Mouse (Mus musculus): ENCODE measurements around the gene Emilin2. TPM values are rescaled to one million over a fixed set of nuclear protein-coding genes. Genes with fewer than 3 reads are reported as not detected.

Emilin2 gene
- polyA plus RNA-seq, 1 experiment, result not detected

DNA sequence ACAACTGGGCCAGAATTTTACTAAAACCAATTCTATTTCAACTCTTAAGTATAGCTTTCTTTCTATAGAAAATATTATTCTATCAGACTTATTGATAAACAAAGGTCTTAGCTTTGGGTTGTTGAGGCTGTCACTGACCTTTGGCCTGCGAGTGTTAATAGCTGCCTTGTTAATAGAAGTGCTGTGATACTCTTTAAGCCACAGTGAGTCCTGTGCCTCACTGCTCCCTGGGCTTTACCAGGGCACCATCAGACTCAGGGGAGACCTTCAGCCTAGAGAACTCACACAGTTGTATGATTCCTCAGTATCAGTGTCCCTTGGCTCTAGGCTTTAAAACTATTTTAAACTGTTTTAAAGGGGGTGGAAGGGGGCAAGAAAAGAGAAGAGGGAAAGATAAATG, 103.4 kb downstream of the Emilin2 start:
- no peak overlapping the region; the same call in 1 of the 2 replicates for H3K27ac ChIP-seq (ENCODE audit: insufficient read depth, low read depth, low read length)
- TF ChIP-seq POLR2A (IDR thresholded peaks at IDR 0.05; ENCODE audit: insufficient read depth, low read depth, low read length), result no peak
- TF ChIP-seq CTCF (IDR thresholded peaks at IDR 0.05; ENCODE audit: insufficient read depth, low read depth, low read length), result no peak
- 98% methylated on average over 1 of the region's 1 CpGs for WGBS
- no peak overlapping the region for H3K4me3 ChIP-seq (ENCODE audit: insufficient read depth, low read depth, low read length)
- peaks cover 12% of the 10 kb centered on the region for H3K4me1 ChIP-seq (ENCODE audit: control insufficient read depth, insufficient read depth, low read length)

DNA sequence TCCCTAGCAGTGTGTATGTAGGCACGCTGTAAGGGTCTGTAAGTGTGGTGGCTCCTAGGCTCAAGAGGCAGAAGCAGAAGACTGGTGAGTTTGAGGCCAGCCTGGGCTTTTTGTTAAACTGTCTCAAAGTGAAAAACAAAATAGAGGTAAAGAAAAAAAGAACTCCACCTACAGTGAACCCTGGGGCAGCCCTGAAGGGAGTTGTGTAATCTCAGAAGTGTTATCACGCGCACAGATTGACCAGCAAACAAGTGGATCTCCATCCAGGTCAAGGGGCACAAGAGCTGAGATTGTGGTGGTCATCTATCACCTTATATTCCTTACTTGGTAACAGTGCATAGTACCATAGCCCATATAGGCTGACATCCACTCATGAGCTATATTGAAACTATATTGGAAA, 104.5 kb downstream of the Emilin2 start:
- TF ChIP-seq CTCF (IDR thresholded peaks at IDR 0.05; ENCODE audit: insufficient read depth, low read depth, low read length) (no peak), POLR2A (IDR thresholded peaks at IDR 0.05; ENCODE audit: insufficient read depth, low read depth, low read length) (no peak)
- WGBS, result 98% methylated on average over 3 of the region's 3 CpGs
- H3K27ac ChIP-seq (ENCODE audit: insufficient read depth, low read depth, low read length), result no peak overlapping the region
- H3K4me3 ChIP-seq (ENCODE audit: insufficient read depth, low read depth, low read length), result no peak overlapping the region
- H3K4me1 ChIP-seq (ENCODE audit: control insufficient read depth, insufficient read depth, low read length), result peaks cover 11% of the 10 kb centered on the region

DNA sequence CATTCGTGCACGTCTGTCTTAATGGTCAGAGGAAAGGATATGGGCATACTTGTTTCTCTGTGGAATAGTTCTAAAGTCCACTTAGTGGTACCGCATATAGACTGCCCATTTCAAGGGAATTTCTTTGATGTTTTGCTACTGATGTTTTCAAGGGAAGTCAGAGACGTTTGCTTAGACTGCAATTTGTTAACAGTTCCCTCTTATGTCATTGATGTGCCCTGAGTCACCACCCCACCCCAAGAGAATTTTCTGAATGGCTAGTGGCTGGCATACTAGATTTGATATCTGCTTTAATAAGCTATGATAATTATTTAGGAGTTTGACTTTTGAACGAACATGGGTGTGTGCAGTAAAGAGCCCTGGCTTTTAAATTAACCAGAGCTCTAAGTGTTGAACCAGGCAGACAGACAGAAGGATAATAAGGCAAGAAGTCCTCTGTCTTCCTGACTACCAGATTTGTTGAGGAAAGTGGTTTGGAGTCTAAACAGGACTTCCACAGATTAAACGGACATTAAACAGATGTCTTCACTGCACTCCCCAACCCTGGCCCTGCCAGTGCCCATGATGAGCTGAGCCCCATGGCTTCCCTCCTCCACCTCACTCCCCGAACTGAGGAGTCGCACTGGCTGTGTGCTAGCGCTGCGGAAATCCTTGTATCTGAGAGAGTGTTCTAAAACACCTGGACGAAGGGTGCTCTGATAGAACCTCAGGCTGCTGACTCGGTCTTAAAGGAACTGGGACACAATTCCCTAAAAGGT, 105.5 kb downstream of the Emilin2 start:
- Histone ChIP-seq H3K4me1 (ENCODE audit: control insufficient read depth, insufficient read depth, low read length) (peaks cover 17% of the 10 kb centered on the region), H3K4me3 (ENCODE audit: insufficient read depth, low read depth, low read length) (no peak overlapping the region), H3K27ac (ENCODE audit: insufficient read depth, low read depth, low read length) (peak overlapping the region; percentile 16; the same call in 1 of the 2 replicates)
- 66% methylated on average over 12 of the region's 12 CpGs for WGBS
- no peak for TF ChIP-seq CTCF (IDR thresholded peaks at IDR 0.05; ENCODE audit: insufficient read depth, low read depth, low read length)
- no peak for TF ChIP-seq POLR2A (IDR thresholded peaks at IDR 0.05; ENCODE audit: insufficient read depth, low read depth, low read length)

DNA sequence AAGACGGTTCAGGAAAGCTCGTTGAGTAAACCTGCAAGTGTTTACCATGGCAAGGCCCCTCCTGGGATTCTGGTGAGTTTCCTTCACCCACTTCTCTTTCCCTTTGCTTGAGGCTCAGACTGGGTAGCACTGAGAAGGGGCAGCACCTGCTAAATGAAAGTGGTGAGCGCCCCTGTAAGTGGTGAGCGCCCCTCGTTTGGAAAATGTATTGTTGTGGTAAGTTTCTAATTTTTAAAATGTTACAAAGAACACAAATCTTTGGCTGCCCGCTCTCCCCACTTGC, 107.0 kb downstream of the Emilin2 start:
- peaks cover 23% of the 10 kb centered on the region for H3K4me1 ChIP-seq (ENCODE audit: control insufficient read depth, insufficient read depth, low read length)
- whole genome bisulfite sequencing, result 81% methylated on average over 6 of the region's 6 CpGs
- TF ChIP-seq CTCF (IDR thresholded peaks at IDR 0.05; ENCODE audit: insufficient read depth, low read depth, low read length), result no peak
- TF ChIP-seq POLR2A (IDR thresholded peaks at IDR 0.05; ENCODE audit: insufficient read depth, low read depth, low read length), result no peak
- no peak overlapping the region for H3K27ac ChIP-seq (ENCODE audit: insufficient read depth, low read depth, low read length)
- H3K4me3 ChIP-seq (ENCODE audit: insufficient read depth, low read depth, low read length), result no peak overlapping the region

DNA sequence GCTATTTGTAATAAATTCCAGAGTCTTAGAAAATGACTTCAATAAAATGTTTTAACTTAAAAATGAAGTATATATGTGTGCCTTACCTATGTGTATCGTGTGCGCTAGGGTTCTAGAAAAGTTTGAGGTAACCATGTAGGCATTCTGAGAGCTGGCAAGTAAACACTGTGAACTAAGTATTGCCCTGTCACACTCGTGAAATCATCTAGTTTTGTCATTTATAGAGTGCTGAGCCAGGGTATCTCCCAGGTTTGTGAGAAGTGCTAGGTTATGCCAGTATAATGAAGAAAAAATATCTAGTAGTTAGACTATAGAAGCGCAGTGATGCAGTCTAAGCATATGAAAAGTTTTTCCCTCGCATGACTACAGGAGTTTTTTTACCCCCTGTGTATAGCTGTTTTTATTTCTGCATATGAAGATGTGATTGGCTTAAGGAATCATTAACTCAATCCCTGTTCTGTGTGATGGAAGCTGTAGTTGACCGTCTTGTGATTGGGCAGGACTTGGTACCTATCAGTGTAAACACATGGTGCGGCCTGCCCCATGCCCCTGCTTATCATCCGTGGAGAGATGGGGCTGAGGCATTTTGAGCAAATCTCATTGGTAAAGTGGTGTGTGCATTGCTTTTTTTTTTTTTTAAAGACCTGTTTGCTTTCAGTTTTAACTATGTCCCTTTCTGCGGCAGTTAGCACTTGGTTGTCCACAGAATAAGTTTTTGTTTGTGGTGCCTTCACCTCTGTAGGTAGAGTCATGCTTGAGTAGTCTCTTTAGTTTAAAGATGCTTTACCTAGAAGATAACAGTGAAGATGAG, 107.6 kb downstream of the Emilin2 start:
- no peak for TF ChIP-seq POLR2A (IDR thresholded peaks at IDR 0.05; ENCODE audit: insufficient read depth, low read depth, low read length)
- TF ChIP-seq CTCF (IDR thresholded peaks at IDR 0.05; ENCODE audit: insufficient read depth, low read depth, low read length), result no peak
- WGBS, result 93% methylated on average over 9 of the region's 9 CpGs
- H3K4me3 ChIP-seq (ENCODE audit: insufficient read depth, low read depth, low read length), result no peak overlapping the region
- H3K27ac ChIP-seq (ENCODE audit: insufficient read depth, low read depth, low read length), result no peak overlapping the region
- H3K4me1 ChIP-seq (ENCODE audit: control insufficient read depth, insufficient read depth, low read length), result peaks cover 20% of the 10 kb centered on the region

Other genes starting within 250 kb of the Emilin2 start
- not detected in 2 replicates for gene Lpin2, start 129.4 kb downstream of the Emilin2 start, polyA plus RNA-seq (2012; ENCODE audit: insufficient read depth, insufficient read length, low replicate concordance, missing spikeins)
- gene Gm4707, start 147.9 kb upstream of the Emilin2 start, polyA plus RNA-seq (2012; ENCODE audit: insufficient read depth, insufficient read length, low replicate concordance, missing spikeins), result not detected in 2 replicates
- 122 TPM in 1 of 2 replicates, not detected in the other for gene Smchd1, start 163.4 kb upstream of the Emilin2 start, polyA plus RNA-seq (2012; ENCODE audit: insufficient read depth, insufficient read length, low replicate concordance, missing spikeins)
- gene Ndc80, start 214.9 kb upstream of the Emilin2 start, polyA plus RNA-seq (2012; ENCODE audit: insufficient read depth, insufficient read length, low replicate concordance, missing spikeins), result not detected in 2 replicates
- gene Spdya, start 240.1 kb upstream of the Emilin2 start, polyA plus RNA-seq (2012; ENCODE audit: insufficient read depth, insufficient read length, low replicate concordance, missing spikeins), result not detected in 2 replicates

Measured in olfactory bulb, adult 2 months (tissue).